Mouse (Mus musculus) olfactory bulb, adult 2 months (tissue): ENCODE results near the gene Zfp629.

Experiments used
- CTCF ChIP-seq: fragments of 200-500 bp; IDR thresholded peaks from 2 replicates; pipeline ENCODE4 v1.5.1; 2012; ENCODE audit warnings: low read depth, mild to moderate bottlenecking, low read length, moderate library complexity; ENCODE audit not compliant: insufficient read depth
- POLR2A ChIP-seq: fragments of 200-500 bp; IDR thresholded peaks from 2 replicates; pipeline ENCODE4 v1.6.1; 2012; ENCODE audit warnings: mild to moderate bottlenecking, low read depth, low read length, moderate library complexity; ENCODE audit not compliant: insufficient read depth

- TF ChIP-seq POLR2A (no peak), CTCF (no peak)
These were observed 33.6 kb upstream of the Zfp629 start for GRCm38 (mm10) chr7:127649206-127649605.
